Mouse (Mus musculus): ENCODE measurements around the gene Alg13.

DNA sequence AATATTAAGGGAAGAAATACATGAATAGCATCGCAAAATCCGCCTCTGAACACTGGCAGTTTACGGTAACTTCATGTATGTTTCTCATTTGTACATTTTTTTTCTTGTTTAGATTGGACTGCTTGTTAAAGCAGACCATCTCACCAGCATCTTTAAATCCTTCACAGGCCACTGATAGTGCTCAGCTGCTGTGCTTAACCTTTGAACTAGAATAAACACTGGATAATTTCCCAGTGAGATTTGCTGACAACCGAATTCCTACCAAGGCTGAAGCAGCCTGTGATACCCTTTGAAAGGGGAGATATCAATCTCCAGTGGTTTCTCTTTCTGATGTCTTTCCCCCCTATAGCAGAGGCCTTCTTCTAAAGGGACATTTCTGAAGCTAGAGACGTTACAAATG is 90.4 kb downstream of the Alg13 start:
- TF ChIP-seq MAX (IDR thresholded peaks at IDR 0.05; ENCODE audit: low read length) (no peak), POLR2A (IDR thresholded peaks at IDR 0.05; ENCODE audit: control insufficient read depth in 1 of 2, insufficient read depth in 1 of 2, low read depth in 1 of 2, low read length in 2 of 2, poor library complexity in 1 of 2) (no peak), USF2 (IDR thresholded peaks at IDR 0.05; ENCODE audit: borderline replicate concordance in 1 of 2, insufficient read depth in 1 of 2, low read depth in 1 of 2, low read length in 2 of 2) (no peak), NELFE (IDR thresholded peaks at IDR 0.05; ENCODE audit: low read depth, low read length) (no peak), POLR2AphosphoS5 (IDR thresholded peaks at IDR 0.05; ENCODE audit: borderline replicate concordance, low read depth, low read length) (no peak)

Data from MEL (cell line).